Mouse (Mus musculus): Measurements from ENCODE around the gene Pacs1.

Pacs1 gene

GRCm38 (mm10) chr19:5272801-5273733, at the start of gene Pacs1:
Pacs1 (minus strand) TSS chr19:5273119.
- peak; percentile 88 for DNase-seq (ENCODE audit: low spot score)

GRCm38 (mm10) chr19:5313189-5313588, 40.3 kb upstream of the Pacs1 start:
- no peak for DNase-seq (ENCODE audit: low spot score)

- no peak for DNase-seq (ENCODE audit: low spot score)
Observed at GRCm38 (mm10) chr19:5309025-5309424, 36.1 kb upstream of the Pacs1 start.

- DNase-seq (ENCODE audit: low spot score): peak; percentile 39
Observed at GRCm38 (mm10) chr19:5306968-5307734, 34.2 kb upstream of the Pacs1 start.

GRCm38 (mm10) chr19:5306279-5306678, 33.4 kb upstream of the Pacs1 start:
- DNase-seq (ENCODE audit: low spot score): peak; percentile 27

- peak; percentile 81 for DNase-seq (ENCODE audit: low spot score)
Observed at GRCm38 (mm10) chr19:5302455-5302854, 29.5 kb upstream of the Pacs1 start.

GRCm38 (mm10) chr19:5300588-5300987, 27.7 kb upstream of the Pacs1 start:
- no peak for DNase-seq (ENCODE audit: low spot score)

GRCm38 (mm10) chr19:5297903-5298800, 25.2 kb upstream of the Pacs1 start, which contains the start of gene Gal3st3:
Gal3st3 (plus strand) TSS chr19:5298331.
- peak; percentile 66 for DNase-seq (ENCODE audit: low spot score)

GRCm38 (mm10) chr19:5296630-5297029, 23.7 kb upstream of the Pacs1 start:
- no peak for DNase-seq (ENCODE audit: low spot score)

- DNase-seq (ENCODE audit: low spot score): no peak
Observed at GRCm38 (mm10) chr19:5295736-5296075, 22.8 kb upstream of the Pacs1 start.

GRCm38 (mm10) chr19:5294972-5295735, 22.2 kb upstream of the Pacs1 start, which contains the start of gene Sf3b2:
Sf3b2 (minus strand) TSS chr19:5295455.
- peak; percentile 100 for DNase-seq (ENCODE audit: low spot score)

- DNase-seq (ENCODE audit: low spot score): no peak
Observed at GRCm38 (mm10) chr19:5278381-5278780, 5.5 kb upstream of the Pacs1 start.

- DNase-seq (ENCODE audit: low spot score): peak; percentile 28
Observed at GRCm38 (mm10) chr19:5277140-5277539, 4.2 kb upstream of the Pacs1 start.

- DNase-seq (ENCODE audit: low spot score): no peak
Observed at GRCm38 (mm10) chr19:5276531-5276930, 3.6 kb upstream of the Pacs1 start.

- DNase-seq (ENCODE audit: low spot score): no peak
Observed at GRCm38 (mm10) chr19:5275736-5276135, 2.8 kb upstream of the Pacs1 start.

- no peak for DNase-seq (ENCODE audit: low spot score)
Observed at GRCm38 (mm10) chr19:5274641-5275040, 1.7 kb upstream of the Pacs1 start.

GRCm38 (mm10) chr19:5273916-5274315, 997 bp upstream of the Pacs1 start:
- no peak for DNase-seq (ENCODE audit: low spot score)

- peak; percentile 55 for DNase-seq (ENCODE audit: low spot score)
Observed at GRCm38 (mm10) chr19:5272326-5272795, 558 bp downstream of the Pacs1 start.

- no peak for DNase-seq (ENCODE audit: low spot score)
Observed at GRCm38 (mm10) chr19:5271430-5271829, 1.5 kb downstream of the Pacs1 start.

- no peak for DNase-seq (ENCODE audit: low spot score)
Observed at GRCm38 (mm10) chr19:5269392-5269791, 3.5 kb downstream of the Pacs1 start.

GRCm38 (mm10) chr19:5268875-5269274, 4.0 kb downstream of the Pacs1 start:
- DNase-seq (ENCODE audit: low spot score): no peak
